Mouse (Mus musculus) intestine, embryonic 14.5 days (tissue): ENCODE results near the gene Ccdc78. TPM values are rescaled to one million over a fixed set of nuclear protein-coding genes. Genes with fewer than 3 reads are reported as not detected.

ENCODE experiments used
- ATAC-seq: fragments of 200-750 bp; cut with Nextera tagmentation; replicated peaks from 2 replicates; pipeline ENCODE4 v1.8.0; 2017; ENCODE audit warnings: low read depth, moderate number of reproducible peaks, moderate TSS enrichment, moderate library complexity; ENCODE audit not compliant: low FRiP score, low TSS enrichment
- DNase-seq: peaks from one replicate; pipeline ENCODE4 v3.0.0-alpha.2; 2018; ENCODE audit warnings: low spot score
- H3K27ac ChIP-seq: fragments of 300-500 bp; sonication (generic); 2 replicates; pipeline ENCODE4 v1.5.1; 2014; ENCODE audit warnings: low read depth, mild to moderate bottlenecking, control low read depth
- H3K27me3 ChIP-seq: fragments of 300-500 bp; sonication (generic); replicated peaks from 2 replicates; pipeline ENCODE4 v1.6.1; 2014; ENCODE audit warnings: low read length, control low read depth; ENCODE audit not compliant: control insufficient read depth, insufficient read depth
- H3K36me3 ChIP-seq: fragments of 300-500 bp; sonication (generic); 2 replicates; pipeline ENCODE4 v1.6.1; 2014; ENCODE audit warnings: low read length, control low read depth; ENCODE audit not compliant: control insufficient read depth, insufficient read depth
- H3K4me1 ChIP-seq: fragments of 300-500 bp; sonication (generic); replicated peaks from 2 replicates; pipeline ENCODE4 v1.6.1; 2014; ENCODE audit warnings: low read length, control low read depth, mixed read lengths; ENCODE audit not compliant: control insufficient read depth, insufficient read depth
- H3K4me2 ChIP-seq: fragments of 300-500 bp; sonication (generic); 2 replicates; pipeline ENCODE4 v1.6.1; 2014; ENCODE audit warnings: low read length
- H3K4me3 ChIP-seq: fragments of 300-500 bp; sonication (generic); 2 replicates; pipeline ENCODE4 v1.5.1; 2014; ENCODE audit warnings: low read depth, low read length, control low read depth, mixed read lengths
- H3K9ac ChIP-seq: fragments of 300-500 bp; sonication (generic); 2 replicates; pipeline ENCODE4 v1.6.1; 2014; ENCODE audit warnings: mild to moderate bottlenecking, low read length
- H3K9me3 ChIP-seq: fragments of 300-500 bp; sonication (generic); 2 replicates; pipeline ENCODE4 v1.6.1; 2016; ENCODE audit warnings: low read length, control low read depth; ENCODE audit not compliant: control insufficient read depth
- WGBS: fragments of 180-500 bp; shearing (Covaris S2); extraction: QIAGEN DNeasy Blood & Tissue Kit; methylation state at CpG from one replicate; pipeline ENCODE4 v1.1.7; 2014; 5-methylcytosine and 5-hydroxymethylcytosine counted together
- polyA plus RNA-seq: library from polyadenylated mRNA; unstranded; fragments of >200 nt; fragmentation: Nextera tagmentation; extraction: Ambion mirVana; gene quantifications from 2 replicates; pipeline ENCODE4 v1.2.1, GENCODE M21; 2014

Ccdc78 gene
- polyA plus RNA-seq, 1 experiment from 2014 or later: 0.28 TPM

DNA sequence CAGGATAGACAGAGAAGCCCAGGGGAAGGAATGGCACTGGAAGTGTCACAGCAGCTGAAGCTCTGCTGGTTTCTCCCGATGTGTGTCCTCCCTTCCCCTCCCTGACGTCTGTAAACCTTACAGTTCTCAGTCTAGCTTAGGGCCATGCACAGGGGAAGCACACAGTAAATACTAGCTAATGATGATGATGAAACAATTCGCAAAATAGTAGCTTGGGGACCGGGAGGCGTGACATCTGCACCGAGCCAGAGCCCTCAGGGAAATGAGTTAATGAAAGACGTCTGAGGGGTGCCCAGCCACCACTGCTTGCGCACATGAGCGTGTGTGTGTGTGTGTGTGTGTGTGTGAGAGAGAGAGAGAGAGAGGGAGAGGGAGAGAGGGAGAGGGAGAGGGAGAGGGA is 17.0 kb upstream of the Ccdc78 start:
- H3K4me1 ChIP-seq: peaks cover 2% of the 10 kb centered on the region
- no peak for DNase-seq
- WGBS: 58% methylated on average over 9 of the region's 9 CpGs
- H3K9me3 ChIP-seq: no peaks in the 10 kb centered on the region
- H3K36me3 ChIP-seq: no peaks in the 10 kb centered on the region
- H3K9ac ChIP-seq: no peak overlapping the region
- no peaks in the 10 kb centered on the region for H3K27me3 ChIP-seq
- H3K4me3 ChIP-seq: no peak overlapping the region
- H3K27ac ChIP-seq: no peak overlapping the region
- no peak overlapping the region for H3K4me2 ChIP-seq
- ATAC-seq: no peak

GRCm38 (mm10) chr17:25773549-25774120 is 12.7 kb upstream of the Ccdc78 start, which contains the start of gene Narfl:
Gene Narfl, plus strand, starts transcription at chr17:25773776.
- Histone ChIP-seq H3K4me3 (peak within 1 kb of the TSS; percentile 80), H3K27me3 (no peaks in the 10 kb centered on the region), H3K27ac (no peak within 1 kb of the TSS), H3K4me1 (peaks cover 9% of the 10 kb centered on the region), H3K9ac (peak within 1 kb of the TSS; percentile 69), H3K4me2 (peak within 1 kb of the TSS; percentile 57), H3K36me3 (peaks cover 9% of the 10 kb centered on the region; the same call in 1 of the 2 replicates), H3K9me3 (no peaks in the 10 kb centered on the region)
- under 1% methylated on average over 37 of the region's 37 CpGs for WGBS
- ATAC-seq: peak; percentile 89
- peak; percentile 99 for DNase-seq

GRCm38 (mm10) chr17:25775318-25776062 is 10.9 kb upstream of the Ccdc78 start:
- H3K36me3 ChIP-seq: peaks cover 16% of the 10 kb centered on the region
- no peak overlapping the region for H3K4me2 ChIP-seq
- no peak overlapping the region for H3K4me3 ChIP-seq
- H3K9ac ChIP-seq: no peak overlapping the region
- H3K27me3 ChIP-seq: no peaks in the 10 kb centered on the region
- peaks cover 9% of the 10 kb centered on the region for H3K4me1 ChIP-seq
- no peak for DNase-seq
- 78% methylated on average over 10 of the region's 10 CpGs for WGBS
- no peaks in the 10 kb centered on the region for H3K9me3 ChIP-seq
- H3K27ac ChIP-seq: no peak overlapping the region
- ATAC-seq: no peak

DNA sequence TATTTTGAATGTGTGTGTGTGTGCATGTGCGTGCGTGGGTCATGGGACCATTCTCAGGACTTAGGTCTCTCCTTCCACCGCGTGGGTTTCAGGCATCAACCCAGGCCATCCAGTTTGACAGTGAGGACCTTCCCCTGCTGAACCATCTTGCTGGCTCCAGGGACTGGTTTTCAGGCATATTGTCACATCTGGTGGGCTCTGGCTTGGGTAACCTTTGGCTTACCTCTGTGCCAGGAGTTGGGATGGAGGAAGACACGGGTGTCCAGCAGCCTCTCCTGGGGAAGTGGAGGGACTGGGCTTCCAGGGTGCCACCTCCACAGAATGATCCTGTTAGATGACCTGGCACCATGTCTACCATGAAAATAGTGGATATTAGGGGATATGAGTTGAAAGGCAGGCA is 8.4 kb upstream of the Ccdc78 start:
- Histone ChIP-seq H3K9ac (no peak overlapping the region), H3K9me3 (no peaks in the 10 kb centered on the region), H3K4me1 (peaks cover 9% of the 10 kb centered on the region), H3K27ac (no peak overlapping the region), H3K4me2 (no peak overlapping the region), H3K27me3 (no peaks in the 10 kb centered on the region), H3K36me3 (peaks cover 39% of the 10 kb centered on the region), H3K4me3 (no peak overlapping the region)
- WGBS: 93% methylated on average over 5 of the region's 5 CpGs
- ATAC-seq (no peak), DNase-seq (no peak)

DNA sequence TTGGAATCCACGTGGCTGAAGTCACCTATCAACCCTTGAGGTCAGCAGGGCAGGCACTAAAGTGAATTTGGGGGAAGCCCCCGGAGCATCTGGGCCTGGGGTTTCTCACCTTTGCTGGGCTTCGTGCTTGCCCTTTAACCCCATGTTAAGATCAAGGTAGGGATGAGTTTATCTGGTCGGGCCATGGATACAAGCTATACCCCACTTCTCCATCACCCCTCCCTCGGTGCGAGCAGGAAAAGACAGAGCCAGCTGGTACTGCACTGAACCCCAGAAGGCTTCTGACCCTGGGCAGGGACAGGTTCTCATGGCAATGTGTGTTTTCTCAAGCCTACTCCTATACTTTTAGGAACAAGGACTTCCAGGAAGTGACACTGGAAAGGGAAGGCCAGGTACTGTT is 5.0 kb upstream of the Ccdc78 start:
- Histone ChIP-seq H3K27me3 (no peaks in the 10 kb centered on the region), H3K9me3 (no peaks in the 10 kb centered on the region), H3K4me3 (no peak overlapping the region), H3K4me2 (no peak overlapping the region), H3K36me3 (peaks cover 45% of the 10 kb centered on the region), H3K27ac (no peak overlapping the region), H3K9ac (no peak overlapping the region), H3K4me1 (peaks cover 12% of the 10 kb centered on the region)
- ATAC-seq (no peak), DNase-seq (no peak)
- 67% methylated on average over 6 of the region's 6 CpGs for WGBS

GRCm38 (mm10) chr17:25783086-25783485 is 3.3 kb upstream of the Ccdc78 start:
- H3K4me3 ChIP-seq: no peak overlapping the region
- DNase-seq (no peak), ATAC-seq (no peak)
- H3K27ac ChIP-seq: no peak overlapping the region
- WGBS: 75% methylated on average over 7 of the region's 7 CpGs
- no peaks in the 10 kb centered on the region for H3K9me3 ChIP-seq
- H3K4me1 ChIP-seq: peaks cover 12% of the 10 kb centered on the region
- H3K9ac ChIP-seq: no peak overlapping the region
- H3K27me3 ChIP-seq: no peaks in the 10 kb centered on the region
- H3K36me3 ChIP-seq: peaks cover 46% of the 10 kb centered on the region
- no peak overlapping the region for H3K4me2 ChIP-seq

DNA sequence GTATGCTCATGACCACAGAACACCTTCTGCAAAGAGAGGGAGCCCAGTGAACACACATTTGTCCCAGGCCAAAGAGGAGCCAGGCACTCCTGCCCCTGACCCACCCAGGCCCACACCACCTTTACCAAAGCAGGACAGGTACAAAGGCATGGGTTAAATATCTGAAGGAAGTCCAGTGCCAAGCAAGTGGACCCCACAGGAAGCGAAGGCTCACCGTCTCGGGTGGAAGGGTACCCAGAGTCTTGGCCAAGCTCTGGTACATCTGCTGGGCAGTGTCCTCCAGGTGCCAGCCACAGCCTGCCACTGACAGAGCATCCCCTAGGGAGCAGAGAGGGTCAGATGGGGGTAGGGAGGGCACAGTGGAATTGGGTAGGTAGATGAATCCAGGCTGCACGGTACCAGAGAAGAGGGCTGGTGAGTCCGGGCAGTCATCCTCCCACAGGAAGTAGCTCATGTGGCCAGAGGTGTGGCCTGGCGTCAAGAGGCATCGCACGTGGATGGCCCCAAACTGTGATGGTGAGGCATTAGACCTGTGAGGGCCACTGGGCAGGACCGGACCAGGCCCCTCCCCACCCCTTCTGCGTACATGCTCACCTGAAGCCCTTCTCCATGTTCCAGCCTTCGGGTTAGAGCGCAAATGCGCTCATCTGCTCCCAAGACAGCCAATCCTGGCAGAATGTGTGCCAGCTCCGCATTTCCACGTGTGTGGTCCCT is 2.4 kb upstream of the Ccdc78 start:
- Histone ChIP-seq H3K4me1 (peaks cover 12% of the 10 kb centered on the region), H3K9ac (no peak overlapping the region), H3K9me3 (no peaks in the 10 kb centered on the region), H3K4me3 (peak overlapping the region; percentile 94; the same call in 1 of the 2 replicates), H3K27me3 (no peaks in the 10 kb centered on the region), H3K27ac (no peak overlapping the region), H3K36me3 (peaks cover 53% of the 10 kb centered on the region), H3K4me2 (peak overlapping the region; percentile 94)
- no peak for DNase-seq
- WGBS: 78% methylated on average over 15 of the region's 15 CpGs
- ATAC-seq: no peak

DNA sequence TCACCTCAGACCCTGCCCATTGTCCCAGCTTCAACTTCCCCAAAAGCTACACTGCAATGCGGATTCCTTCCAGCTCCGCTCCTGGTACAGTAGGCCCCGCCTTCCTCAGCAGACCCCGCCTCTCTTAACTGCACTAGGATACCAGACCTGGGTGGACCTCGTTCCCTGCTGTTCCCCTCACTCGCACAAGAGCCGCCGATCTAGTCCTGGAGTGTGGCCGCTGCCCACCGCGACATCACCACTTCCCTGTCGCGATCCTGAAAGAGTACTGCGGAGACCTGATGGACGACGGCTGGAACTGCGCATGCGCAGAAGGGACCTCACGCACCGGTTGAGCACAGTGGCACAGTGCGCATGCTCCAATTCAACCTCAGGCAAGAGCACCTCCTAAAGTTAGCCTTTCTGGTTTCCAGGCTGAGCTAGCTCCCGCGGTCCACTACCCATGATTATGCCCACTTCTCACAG is 1.1 kb upstream of the Ccdc78 start, which contains the start of gene Haghl:
TSS of gene Haghl (minus strand) at position 393 of the 465 bp plus-strand sequence.
- Histone ChIP-seq H3K4me3 (peak within 1 kb of the TSS; percentile 94), H3K36me3 (peaks cover 56% of the 10 kb centered on the region), H3K9me3 (no peaks in the 10 kb centered on the region), H3K9ac (peak within 1 kb of the TSS; percentile 65), H3K4me1 (peaks cover 12% of the 10 kb centered on the region), H3K27me3 (no peaks in the 10 kb centered on the region), H3K27ac (peak within 1 kb of the TSS; percentile 79), H3K4me2 (peak within 1 kb of the TSS; percentile 94)
- ATAC-seq: peak; percentile 82
- peak; percentile 99 for DNase-seq
- WGBS: under 1% methylated on average over 23 of the region's 23 CpGs
